Mouse (Mus musculus): ENCODE measurements around the gene Pex7.
"Not testable (repeated sequence)": the region's sequence is repeated elsewhere in the genome, so short reads cannot be mapped to it uniquely, and the experiment has no call there.

The Pex7 gene

GRCm38 (mm10) chr10:19933511-19934383 is 26.3 kb upstream of the Pex7 start:
- DNase-seq: peak; percentile 85 to 90

- no peak for DNase-seq
Observed at GRCm38 (mm10) chr10:19932986-19933385, 25.5 kb upstream of the Pex7 start.

GRCm38 (mm10) chr10:19928205-19928604 is 20.7 kb upstream of the Pex7 start:
- DNase-seq: no peak

GRCm38 (mm10) chr10:19926391-19926897 is 19.0 kb upstream of the Pex7 start:
- DNase-seq: not testable (repeated sequence)

GRCm38 (mm10) chr10:19924256-19924655 is 16.8 kb upstream of the Pex7 start:
- no peak for DNase-seq

- DNase-seq: no peak
Observed at GRCm38 (mm10) chr10:19922410-19922809, 14.9 kb upstream of the Pex7 start.

GRCm38 (mm10) chr10:19915301-19915700 is 7.8 kb upstream of the Pex7 start:
- no peak for DNase-seq

- DNase-seq: peak in 1 of 2 experiments; percentile 30
Observed at GRCm38 (mm10) chr10:19913806-19914205, 6.3 kb upstream of the Pex7 start.

GRCm38 (mm10) chr10:19911583-19911982 is 4.1 kb upstream of the Pex7 start:
- DNase-seq: no peak

GRCm38 (mm10) chr10:19910516-19910915 is 3.0 kb upstream of the Pex7 start:
- DNase-seq: no peak

- no peak for DNase-seq
Observed at GRCm38 (mm10) chr10:19908076-19908475, 587 bp upstream of the Pex7 start.

- DNase-seq: no peak
Observed at GRCm38 (mm10) chr10:19904077-19904820, 3.2 kb downstream of the Pex7 start.

GRCm38 (mm10) chr10:19901992-19902391 is 5.5 kb downstream of the Pex7 start:
- DNase-seq: no peak

- DNase-seq: no peak
Observed at GRCm38 (mm10) chr10:19900191-19900590, 7.3 kb downstream of the Pex7 start.

GRCm38 (mm10) chr10:19893976-19894375 is 13.5 kb downstream of the Pex7 start:
- peak; percentile 59 to 63 for DNase-seq

- DNase-seq: no peak
Observed at GRCm38 (mm10) chr10:19893146-19893545, 14.3 kb downstream of the Pex7 start.

GRCm38 (mm10) chr10:19891686-19892085 is 15.8 kb downstream of the Pex7 start:
- no peak for DNase-seq

- no peak for DNase-seq
Observed at GRCm38 (mm10) chr10:19889908-19890307, 17.6 kb downstream of the Pex7 start.

GRCm38 (mm10) chr10:19886249-19886648 is 21.2 kb downstream of the Pex7 start:
- DNase-seq: no peak

GRCm38 (mm10) chr10:19884409-19884808 is 23.1 kb downstream of the Pex7 start:
- DNase-seq: no peak

GRCm38 (mm10) chr10:19880437-19880836 is 27.1 kb downstream of the Pex7 start:
- DNase-seq: no peak

GRCm38 (mm10) chr10:19879161-19879560 is 28.3 kb downstream of the Pex7 start:
- no peak for DNase-seq

GRCm38 (mm10) chr10:19877679-19878078 is 29.8 kb downstream of the Pex7 start:
- no peak for DNase-seq

GRCm38 (mm10) chr10:19877257-19877656 is 30.2 kb downstream of the Pex7 start:
- DNase-seq: no peak

Data from B cell, adult 2 months (primary cell).